Mouse (Mus musculus) c-Kit-positive CD71-positive TER-119-negative erythroid progenitor cells, embryonic 14.5 days (primary cell): ENCODE data around the gene Rev1.
"Not testable (repeated sequence)": the region's sequence is repeated elsewhere in the genome, so short reads cannot be mapped to it uniquely, and the experiment has no call there.

Source experiments
- DNase-seq: peaks from one replicate; pipeline ENCODE4 v3.0.0-alpha.2; 2013; ENCODE audit warnings: low read depth

Gene Rev1

DNA sequence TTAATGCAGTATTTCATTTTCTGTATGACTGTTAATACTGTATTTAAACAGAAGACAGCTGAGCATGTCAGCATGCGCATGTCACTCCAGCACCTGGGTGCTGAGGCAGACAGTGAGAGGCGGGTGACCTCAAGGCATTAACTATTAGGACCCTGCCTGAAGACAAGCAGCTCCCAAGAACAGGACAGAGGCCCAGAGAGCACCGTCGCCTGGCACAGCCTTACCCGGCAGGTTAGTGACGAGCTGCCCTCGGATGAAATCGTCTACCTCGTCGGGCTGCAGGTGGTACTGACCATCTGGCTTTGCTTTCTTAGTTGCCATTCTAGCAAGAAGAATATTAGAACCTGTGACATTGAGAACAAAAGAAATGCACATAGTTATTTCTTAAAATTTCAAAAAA is 62.3 kb downstream of the Rev1 start:
- no peak for DNase-seq

DNA sequence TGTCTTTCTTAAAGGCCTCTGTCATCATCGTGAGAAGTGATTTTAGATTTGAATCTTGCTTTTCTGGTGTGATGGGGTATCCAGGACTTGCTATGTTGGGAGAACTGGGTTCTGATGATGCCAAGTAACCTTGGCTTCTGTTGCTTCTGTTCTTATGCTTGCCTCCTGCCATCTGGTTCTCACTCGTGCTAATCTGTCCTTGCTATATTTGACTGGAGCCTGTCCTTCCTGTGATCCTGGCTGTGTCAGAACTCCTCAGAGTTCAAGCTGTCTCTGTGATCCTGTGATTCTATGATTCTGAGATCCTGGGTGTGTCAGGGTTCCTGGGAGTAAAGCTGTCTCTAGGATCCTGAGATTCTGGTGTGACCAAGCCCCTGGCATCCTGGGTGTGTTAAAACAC is 67.4 kb downstream of the Rev1 start:
- not testable (repeated sequence) for DNase-seq

DNA sequence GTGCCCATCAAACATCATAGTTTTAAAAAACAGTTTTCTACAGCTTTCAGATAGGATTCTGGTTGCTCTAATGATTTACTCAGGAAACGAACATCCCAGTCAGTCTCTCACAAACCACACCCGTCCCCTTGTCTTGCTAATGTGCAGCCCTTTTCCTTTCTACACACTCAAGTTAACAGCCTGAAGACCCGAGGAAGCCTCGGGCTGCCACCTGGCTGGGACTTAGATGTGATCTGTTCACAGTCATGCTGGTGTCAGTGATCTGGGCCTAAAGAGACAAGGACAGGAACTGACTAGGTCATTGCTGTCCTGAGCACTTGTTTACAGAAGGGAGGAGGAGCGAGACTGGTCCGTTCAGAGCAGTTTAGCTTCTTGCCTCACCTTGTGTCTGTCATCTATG is 71.2 kb downstream of the Rev1 start:
- DNase-seq = no peak

DNA sequence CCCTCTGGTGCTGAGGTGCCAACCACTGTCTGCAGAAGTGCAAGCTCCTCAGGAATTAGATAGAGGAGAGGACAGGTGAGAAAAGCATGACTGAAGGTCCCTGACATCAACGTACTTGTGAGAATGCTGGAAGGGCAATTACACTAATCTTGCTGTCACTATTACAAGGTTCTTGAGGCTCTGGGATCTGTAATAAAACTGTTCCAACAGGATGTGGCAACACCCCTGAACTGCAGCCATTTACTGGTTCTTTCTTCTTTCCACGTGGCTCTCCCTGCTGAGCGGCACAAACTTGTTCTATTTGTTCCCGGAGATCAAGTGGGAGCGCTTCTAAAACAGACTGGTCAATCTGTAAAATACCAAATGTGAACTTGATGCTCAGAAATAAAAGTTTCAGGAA is 74.4 kb downstream of the Rev1 start:
- DNase-seq = no peak

DNA sequence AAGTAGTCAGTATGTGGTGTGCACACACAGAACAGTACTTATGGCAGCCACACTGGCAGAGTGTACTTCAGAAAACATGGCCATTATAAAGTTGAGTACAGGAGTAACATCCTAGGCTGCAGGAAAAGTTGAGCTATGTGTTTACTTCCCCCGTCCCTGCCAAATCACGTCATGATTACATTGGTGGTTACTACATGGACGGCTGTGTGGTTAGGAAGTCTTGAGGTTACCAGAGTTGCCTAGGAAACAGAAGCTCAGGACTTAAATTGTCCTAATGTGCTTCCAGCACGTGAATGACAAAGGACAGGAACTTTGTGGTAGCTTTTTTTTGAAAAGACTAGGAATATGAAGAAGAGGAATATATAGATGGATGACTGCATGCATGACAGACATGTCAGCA is 80.0 kb downstream of the Rev1 start:
- no peak for DNase-seq

DNA sequence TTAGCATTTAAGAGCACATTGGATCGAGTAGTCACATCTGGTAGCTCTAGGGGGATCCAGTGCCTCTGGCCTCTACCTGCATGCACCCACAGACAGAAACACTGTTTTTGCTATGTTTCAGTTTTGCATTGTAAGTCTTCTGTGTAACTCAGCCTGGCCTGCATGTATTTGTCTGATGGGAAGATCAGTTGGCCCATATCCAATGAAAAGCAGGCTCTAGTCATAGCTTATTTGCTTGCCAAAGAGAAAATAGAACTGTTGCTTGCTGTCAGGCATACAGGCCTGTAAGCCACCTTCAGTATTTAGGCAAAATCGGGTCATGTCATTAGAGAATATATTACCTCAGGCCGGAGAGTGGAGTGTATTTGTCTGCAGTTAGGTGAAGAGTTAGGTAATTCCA is 81.5 kb downstream of the Rev1 start:
- no peak for DNase-seq

DNA sequence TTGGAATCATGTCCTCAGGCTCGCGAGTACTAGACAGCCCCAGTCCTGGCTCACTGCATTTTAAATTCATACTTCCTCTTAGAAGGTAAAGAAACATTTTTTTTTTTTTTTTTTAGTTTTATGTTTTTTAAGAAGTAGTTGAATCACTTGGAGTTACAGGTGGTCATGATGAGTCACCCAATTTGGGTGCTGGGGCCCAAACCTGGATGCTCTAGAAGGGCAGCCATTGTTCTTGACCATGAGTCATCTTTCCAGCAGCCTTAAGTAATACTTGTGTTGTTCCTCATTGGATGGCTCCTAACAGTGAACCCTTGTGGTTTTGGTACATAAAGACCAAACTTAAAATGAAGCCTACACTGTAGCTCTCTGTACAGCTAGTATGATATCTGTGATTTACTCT is 90.7 kb downstream of the Rev1 start:
- no peak for DNase-seq

DNA sequence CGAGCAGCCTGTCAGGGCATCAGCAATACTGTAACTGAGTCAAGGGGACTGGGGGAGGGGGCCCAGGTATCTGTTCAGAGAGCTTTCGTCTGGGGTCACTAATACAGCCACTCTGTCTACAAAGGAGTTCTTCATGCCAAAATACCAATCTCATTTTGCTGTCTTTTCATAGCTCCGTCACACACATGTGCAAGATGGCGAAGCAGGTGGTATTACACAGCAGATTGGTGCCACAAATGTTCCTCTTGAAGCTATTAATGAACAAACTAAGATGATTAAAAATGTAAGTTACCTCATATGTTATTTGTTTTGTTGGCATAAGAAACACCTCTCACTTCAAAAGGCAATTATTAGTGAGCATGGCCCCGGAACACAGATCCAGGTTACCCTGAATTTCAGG is 92.2 kb downstream of the Rev1 start:
- no peak for DNase-seq

DNA sequence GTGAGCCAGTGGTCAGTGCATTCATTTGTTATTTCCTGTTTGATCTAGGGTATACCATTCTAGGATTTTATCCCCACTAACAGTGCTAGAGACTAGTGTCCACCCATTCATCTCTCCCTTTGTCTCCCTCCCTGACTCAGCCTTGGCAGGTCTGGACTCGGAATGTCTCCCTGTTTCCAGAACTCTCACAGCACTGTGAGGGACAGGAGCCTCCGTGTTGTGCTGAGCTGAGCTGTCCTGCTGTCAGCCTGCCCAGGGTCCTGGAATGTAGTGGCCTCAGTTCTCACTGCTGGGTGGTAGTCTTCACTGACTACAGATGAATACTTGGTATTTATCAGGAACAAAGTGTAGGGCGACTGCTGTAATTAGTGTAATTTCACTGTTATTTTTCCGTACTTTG is 94.1 kb downstream of the Rev1 start:
- DNase-seq = no peak

DNA sequence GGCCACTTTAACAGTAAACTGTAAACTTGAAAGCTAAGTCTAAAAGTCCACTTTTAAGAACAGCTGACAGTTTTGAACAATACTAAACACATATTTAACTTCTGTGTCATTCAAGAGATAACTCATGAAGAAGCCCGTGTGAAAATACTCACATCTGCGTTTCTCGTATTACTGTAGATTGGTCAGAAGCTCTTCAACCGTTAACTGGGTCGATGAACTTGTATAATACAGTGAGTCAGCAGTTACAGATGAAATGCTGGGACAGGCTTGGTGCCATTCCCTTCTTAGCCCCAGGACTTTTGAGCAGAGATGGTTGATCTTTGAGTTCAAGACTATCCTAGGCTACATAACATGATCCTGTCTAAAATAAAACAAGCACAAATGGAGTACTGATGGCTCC is 98.2 kb downstream of the Rev1 start:
- no peak for DNase-seq

DNA sequence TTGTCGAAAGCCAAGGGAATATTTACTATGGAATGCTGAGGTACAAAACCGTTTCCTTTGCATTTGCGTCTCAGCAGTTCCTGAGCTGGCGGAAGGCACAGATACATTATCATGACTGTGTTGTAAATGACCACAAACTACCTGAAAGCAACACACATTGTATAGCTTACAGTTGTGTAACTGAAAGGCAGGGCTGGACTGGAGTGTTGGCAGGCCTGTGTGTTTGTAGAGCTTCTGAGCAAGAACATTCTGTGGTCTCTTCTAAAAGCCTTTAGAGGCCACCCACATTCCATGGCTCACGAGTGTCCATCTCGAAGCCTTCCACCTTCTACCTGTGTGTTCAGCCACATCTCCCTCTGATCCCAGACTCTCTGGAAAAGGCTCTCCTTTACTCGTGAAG is 102.3 kb downstream of the Rev1 start:
- no peak for DNase-seq

DNA sequence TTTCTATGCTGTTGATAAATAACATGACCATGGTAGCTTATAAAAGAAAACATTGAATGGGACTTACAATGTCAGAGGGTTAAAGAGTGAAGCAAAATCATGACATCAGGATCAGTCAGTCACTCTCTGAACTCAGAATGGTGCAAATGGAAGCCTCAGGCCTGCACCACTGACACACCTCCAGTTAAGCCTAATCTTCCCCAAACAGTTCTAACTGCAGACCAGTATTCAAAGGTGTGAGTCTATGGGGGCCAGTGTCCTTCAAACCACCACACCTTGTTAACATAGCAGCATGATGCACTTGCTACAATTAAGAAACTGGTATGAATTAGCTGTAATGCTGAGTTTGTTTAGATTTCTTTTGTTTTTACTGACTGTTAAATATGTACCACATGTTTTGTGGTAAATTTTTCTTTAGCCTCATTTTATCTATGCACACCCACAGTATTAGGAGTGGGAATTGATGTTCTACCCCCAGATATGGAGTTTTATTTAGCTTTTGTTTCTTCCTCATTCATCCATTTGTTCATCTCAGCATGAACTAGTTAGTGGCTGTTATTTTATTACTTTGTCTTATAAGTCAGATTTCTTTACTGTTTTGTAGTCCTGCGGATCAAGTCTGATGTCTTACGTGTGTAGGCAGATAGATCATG is 114.9 kb downstream of the Rev1 start:
- DNase-seq = no peak

DNA sequence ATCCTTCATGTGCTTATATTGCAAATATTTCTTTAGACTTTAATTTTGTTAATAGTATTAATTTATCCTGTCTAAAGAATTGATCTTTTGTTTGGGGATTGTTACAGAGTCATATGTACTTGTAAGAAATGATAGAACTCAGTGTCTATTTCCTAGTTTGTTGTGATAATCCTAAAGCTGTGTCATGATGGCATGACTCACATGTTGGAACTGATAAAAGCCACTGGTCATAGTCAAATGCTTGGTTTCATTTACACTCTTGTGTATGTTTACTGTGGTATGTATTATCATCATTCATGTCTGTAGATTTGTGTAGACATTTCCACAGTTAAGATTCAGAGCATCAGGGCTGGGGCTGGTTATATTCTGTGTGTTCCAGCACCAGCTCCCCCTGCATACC is 117.1 kb downstream of the Rev1 start:
- DNase-seq = no peak

DNA sequence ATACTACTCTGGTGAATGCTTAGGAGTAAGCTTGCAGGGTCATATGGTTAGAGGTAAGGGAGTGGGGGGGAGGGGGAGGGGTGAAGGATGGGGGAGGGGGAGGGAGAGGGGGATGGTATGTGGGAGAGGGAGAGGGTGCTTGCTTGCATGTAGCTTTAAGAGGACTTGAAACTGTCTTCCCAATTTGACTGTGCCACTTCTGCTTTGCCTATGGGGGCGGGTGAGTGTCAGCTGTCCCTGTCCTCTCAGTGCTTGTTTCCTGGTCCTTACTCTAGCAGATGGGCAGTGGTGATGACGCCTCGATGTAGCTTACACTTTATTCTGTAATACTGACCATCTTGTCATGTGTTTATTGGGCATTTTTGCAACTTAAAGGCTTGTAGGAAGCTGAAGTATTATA is 117.5 kb downstream of the Rev1 start:
- no peak for DNase-seq

DNA sequence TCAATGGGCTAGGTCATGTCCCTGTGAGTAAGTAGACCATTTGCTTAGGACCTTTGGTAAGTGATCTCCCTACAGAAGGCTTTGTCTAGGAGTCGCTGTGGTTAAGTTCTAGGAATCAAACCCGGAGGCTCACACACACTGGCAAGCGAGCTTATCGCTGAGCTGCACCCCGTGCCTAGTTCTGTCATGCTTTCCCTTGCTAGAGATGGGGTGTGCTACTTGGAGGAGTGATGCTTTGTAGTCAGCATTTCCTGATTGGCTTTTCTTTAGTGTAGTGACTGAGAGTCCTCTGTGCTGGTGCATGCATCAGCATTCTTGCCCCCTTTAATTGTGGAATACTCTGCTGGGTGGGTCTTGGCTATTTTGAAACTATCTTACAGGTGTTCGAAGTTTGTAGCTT is 118.0 kb downstream of the Rev1 start:
- DNase-seq = peak; percentile 92

DNA sequence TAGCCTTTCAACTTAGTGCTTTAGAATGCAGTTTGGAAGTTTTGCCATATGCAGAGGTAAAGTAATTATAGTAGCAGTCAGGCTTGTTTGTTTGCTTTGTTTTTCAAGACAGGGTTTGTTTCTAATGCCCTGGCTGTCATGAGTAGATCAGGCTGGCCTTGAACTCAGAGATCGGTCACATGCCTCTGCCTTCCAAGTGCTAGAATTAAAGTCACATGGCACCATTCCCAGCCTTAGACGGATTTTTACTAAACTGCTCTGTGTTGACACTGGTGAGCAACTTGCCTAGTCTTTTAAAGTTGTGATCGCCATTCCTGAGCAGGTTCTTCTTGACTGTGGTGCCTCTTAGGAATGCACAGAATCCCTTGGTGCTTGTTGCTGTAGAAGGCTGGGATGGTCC is 122.9 kb downstream of the Rev1 start:
- DNase-seq = no peak

DNA sequence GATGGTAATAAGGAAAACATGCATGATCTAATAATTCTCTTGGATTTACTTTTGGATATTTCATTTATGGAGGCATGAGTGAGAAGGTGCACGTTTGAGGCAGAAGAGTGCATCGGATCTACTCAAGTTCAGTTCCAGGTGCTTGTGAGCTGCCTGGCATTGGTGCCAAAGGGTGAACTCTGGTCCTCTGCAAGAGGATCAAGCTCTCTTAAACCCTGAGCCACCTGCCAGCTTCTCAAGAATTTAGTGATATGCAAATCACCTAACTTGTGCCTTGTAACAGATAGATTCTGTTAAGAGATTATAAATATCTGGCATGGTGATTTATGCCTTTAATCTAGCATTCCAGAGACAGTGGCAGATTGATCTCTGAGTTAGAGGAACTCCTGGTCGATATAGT is 126.6 kb downstream of the Rev1 start:
- DNase-seq = no peak
